Mouse (Mus musculus) midbrain, embryonic 16.5 days (tissue): ENCODE measurements around the gene Hsp90b1. TPM values are rescaled to one million over a fixed set of nuclear protein-coding genes. Genes with fewer than 3 reads are reported as not detected.
A peak's percentile ranks its signal among the peaks of the same experiment; 100 is the strongest.
"Not testable (repeated sequence)": the region's sequence is repeated elsewhere in the genome, so short reads cannot be mapped to it uniquely, and the experiment has no call there.

Source experiments
- ATAC-seq: fragments of 200-750 bp; cut with Nextera tagmentation; 2 replicates; pipeline ENCODE4 v1.8.0; 2017; ENCODE audit warnings: moderate TSS enrichment
- H3K27ac ChIP-seq: fragments of 300-500 bp; sonication (generic); 2 replicates; pipeline ENCODE4 v1.5.1; 2014; ENCODE audit warnings: mild to moderate bottlenecking, low read length, mixed read lengths
- H3K27me3 ChIP-seq: fragments of 300-500 bp; sonication (generic); 2 replicates; pipeline ENCODE4 v1.6.1; 2014; ENCODE audit warnings: low read depth, low read length, mixed read lengths; ENCODE audit not compliant: control insufficient read depth, insufficient read depth
- H3K36me3 ChIP-seq: fragments of 300-500 bp; sonication (generic); 2 replicates; pipeline ENCODE4 v1.6.1; 2014; ENCODE audit warnings: mild to moderate bottlenecking, low read length, moderate library complexity, mixed read lengths; ENCODE audit not compliant: control insufficient read depth, insufficient read depth
- H3K4me1 ChIP-seq: fragments of 300-500 bp; sonication (generic); 2 replicates; pipeline ENCODE4 v1.6.1; 2014; ENCODE audit warnings: mild to moderate bottlenecking, low read length, mixed read lengths; ENCODE audit not compliant: control insufficient read depth, insufficient read depth
- H3K4me2 ChIP-seq: fragments of 300-500 bp; sonication (generic); 2 replicates; pipeline ENCODE4 v1.6.1; 2014; ENCODE audit warnings: mild to moderate bottlenecking, low read length, mixed read lengths
- H3K4me3 ChIP-seq: fragments of 300-500 bp; sonication (generic); 2 replicates; pipeline ENCODE4 v1.5.1; 2014; ENCODE audit warnings: low read depth, mild to moderate bottlenecking, low read length, moderate library complexity, mixed read lengths
- H3K9ac ChIP-seq: fragments of 300-500 bp; sonication (generic); 2 replicates; pipeline ENCODE4 v1.6.1; 2014; ENCODE audit warnings: low read depth, low read length, mixed read lengths
- H3K9me3 ChIP-seq: fragments of 300-500 bp; sonication (generic); replicated peaks from 2 replicates; pipeline ENCODE4 v1.6.1; 2014; ENCODE audit warnings: mild to moderate bottlenecking, low read length, mixed read lengths; ENCODE audit not compliant: control insufficient read depth, poor library complexity, severe bottlenecking
- WGBS: fragments of 180-500 bp; shearing (Covaris S2); extraction: QIAGEN DNeasy Blood & Tissue Kit; methylation state at CpG from one replicate; pipeline ENCODE4 v1.1.7; 2014; 5-methylcytosine and 5-hydroxymethylcytosine counted together
- polyA plus RNA-seq: library from polyadenylated mRNA; unstranded; fragments of >200 nt; fragmentation: Nextera tagmentation; extraction: Ambion mirVana; gene quantifications from 2 replicates; pipeline ENCODE4 v1.2.1, GENCODE M21; 2015

Hsp90b1 gene
- polyA plus RNA-seq, 1 experiment from 2014 or later: 286 TPM

- no peaks in the 10 kb centered on the region for H3K9me3 ChIP-seq
- H3K4me1 ChIP-seq: peaks cover 27% of the 10 kb centered on the region
- H3K27ac ChIP-seq: peak overlapping the region; percentile 95
- WGBS: 82% methylated on average over 3 of the region's 3 CpGs
- no peak overlapping the region; the same call in 1 of the 2 replicates for H3K9ac ChIP-seq
- H3K36me3 ChIP-seq: no peaks in the 10 kb centered on the region
- ATAC-seq: no peak
- H3K4me3 ChIP-seq: no peak overlapping the region
- peak overlapping the region; percentile 70; the same call in 1 of the 2 replicates for H3K4me2 ChIP-seq
- no peaks in the 10 kb centered on the region for H3K27me3 ChIP-seq
Measured at GRCm38 (mm10) chr10:86707134-86707533, 1.8 kb upstream of the Hsp90b1 start.

GRCm38 (mm10) chr10:86705922-86706752, 828 bp upstream of the Hsp90b1 start:
- Histone ChIP-seq H3K27me3 (no peaks in the 10 kb centered on the region), H3K27ac (peak overlapping the region; percentile 95), H3K4me2 (peak overlapping the region; percentile 70), H3K4me1 (peaks cover 34% of the 10 kb centered on the region), H3K36me3 (peaks cover 7% of the 10 kb centered on the region; the same call in 1 of the 2 replicates), H3K9me3 (no peaks in the 10 kb centered on the region), H3K4me3 (peak overlapping the region; percentile 59), H3K9ac (peak overlapping the region; percentile 75)
- ATAC-seq: peak; percentile 94
- 5% methylated on average over 33 of the region's 33 CpGs for WGBS

GRCm38 (mm10) chr10:86704589-86705191, 619 bp downstream of the Hsp90b1 start:
- peak overlapping the region; percentile 71 for H3K27ac ChIP-seq
- H3K4me3 ChIP-seq: peak overlapping the region; percentile 59
- peak overlapping the region; percentile 88 for H3K4me2 ChIP-seq
- WGBS: under 1% methylated on average over 33 of the region's 33 CpGs
- H3K27me3 ChIP-seq: no peaks in the 10 kb centered on the region
- peaks cover 16% of the 10 kb centered on the region for H3K36me3 ChIP-seq
- no peak for ATAC-seq
- H3K9me3 ChIP-seq: no peaks in the 10 kb centered on the region
- peaks cover 44% of the 10 kb centered on the region for H3K4me1 ChIP-seq
- peak overlapping the region; percentile 68 for H3K9ac ChIP-seq

- 7% methylated on average over 8 of the region's 8 CpGs for WGBS
- no peak for ATAC-seq
- peaks cover 47% of the 10 kb centered on the region for H3K4me1 ChIP-seq
Measured at GRCm38 (mm10) chr10:86704141-86704540, 1.2 kb downstream of the Hsp90b1 start.

GRCm38 (mm10) chr10:86703375-86703774, 1.9 kb downstream of the Hsp90b1 start:
- H3K4me2 ChIP-seq: peak overlapping the region; percentile 88
- H3K4me1 ChIP-seq: peaks cover 49% of the 10 kb centered on the region
- ATAC-seq: no peak
- no peaks in the 10 kb centered on the region for H3K9me3 ChIP-seq
- H3K36me3 ChIP-seq: peaks cover 23% of the 10 kb centered on the region
- H3K9ac ChIP-seq: no peak overlapping the region
- H3K27ac ChIP-seq: no peak overlapping the region
- no peaks in the 10 kb centered on the region for H3K27me3 ChIP-seq
- H3K4me3 ChIP-seq: no peak overlapping the region
- 78% methylated on average over 4 of the region's 4 CpGs for WGBS

More at GRCm38 (mm10) chr10:86704141-86704540, 1.2 kb downstream of the Hsp90b1 start:
- no peaks in the 10 kb centered on the region for H3K27me3 ChIP-seq
- peak overlapping the region; percentile 68 for H3K9ac ChIP-seq
- no peak overlapping the region for H3K27ac ChIP-seq
- H3K4me2 ChIP-seq: peak overlapping the region; percentile 88
- peak overlapping the region; percentile 59 for H3K4me3 ChIP-seq
- H3K9me3 ChIP-seq: no peaks in the 10 kb centered on the region
- H3K36me3 ChIP-seq: peaks cover 22% of the 10 kb centered on the region

GRCm38 (mm10) chr10:86702312-86702920, 2.9 kb downstream of the Hsp90b1 start:
- Histone ChIP-seq H3K27me3 (no peaks in the 10 kb centered on the region), H3K4me2 (no peak overlapping the region), H3K9me3 (no peaks in the 10 kb centered on the region), H3K36me3 (peaks cover 29% of the 10 kb centered on the region), H3K27ac (no peak overlapping the region), H3K4me3 (no peak overlapping the region), H3K4me1 (peaks cover 49% of the 10 kb centered on the region), H3K9ac (no peak overlapping the region)
- ATAC-seq: no peak
- 53% methylated on average over 4 of the region's 4 CpGs for WGBS

GRCm38 (mm10) chr10:86700973-86701372, 4.3 kb downstream of the Hsp90b1 start:
- H3K36me3 ChIP-seq: peaks cover 31% of the 10 kb centered on the region
- no peak for ATAC-seq
- no peak overlapping the region for H3K4me3 ChIP-seq
- 68% methylated on average over 3 of the region's 3 CpGs for WGBS
- no peak overlapping the region for H3K27ac ChIP-seq
- H3K27me3 ChIP-seq: no peaks in the 10 kb centered on the region
- peaks cover 43% of the 10 kb centered on the region for H3K4me1 ChIP-seq
- no peak overlapping the region for H3K4me2 ChIP-seq
- no peak overlapping the region for H3K9ac ChIP-seq
- H3K9me3 ChIP-seq: no peaks in the 10 kb centered on the region

GRCm38 (mm10) chr10:86700251-86700650, 5.1 kb downstream of the Hsp90b1 start:
- Histone ChIP-seq H3K27me3 (no peaks in the 10 kb centered on the region), H3K4me2 (no peak overlapping the region), H3K4me1 (peaks cover 43% of the 10 kb centered on the region), H3K4me3 (no peak overlapping the region), H3K9me3 (no peaks in the 10 kb centered on the region), H3K9ac (no peak overlapping the region), H3K36me3 (peaks cover 38% of the 10 kb centered on the region), H3K27ac (no peak overlapping the region)
- 68% methylated on average over 3 of the region's 3 CpGs for WGBS
- no peak for ATAC-seq

GRCm38 (mm10) chr10:86686017-86686360, 19.3 kb downstream of the Hsp90b1 start:
- H3K27ac ChIP-seq, ATAC-seq: not testable (repeated sequence)

More at GRCm38 (mm10) chr10:86686017-86686360, 19.3 kb downstream of the Hsp90b1 start:
- 23% methylated on average over 9 of the region's 9 CpGs for WGBS
- peak overlapping the region; percentile 65 for H3K4me2 ChIP-seq
- peak overlapping the region; percentile 69 for H3K4me3 ChIP-seq
- H3K4me1 ChIP-seq, H3K9me3 ChIP-seq, H3K27me3 ChIP-seq, H3K36me3 ChIP-seq: not testable (repeated sequence)
- peak overlapping the region; percentile 84 for H3K9ac ChIP-seq
